Mouse (Mus musculus) testis, postnatal 14 days (tissue): Measurements from ENCODE around the gene Dstyk.

ENCODE experiments used
- DNase-seq: peaks from one replicate; pipeline ENCODE4 v3.0.0; 2021; ENCODE audit warnings: low spot score

Gene Dstyk

DNA sequence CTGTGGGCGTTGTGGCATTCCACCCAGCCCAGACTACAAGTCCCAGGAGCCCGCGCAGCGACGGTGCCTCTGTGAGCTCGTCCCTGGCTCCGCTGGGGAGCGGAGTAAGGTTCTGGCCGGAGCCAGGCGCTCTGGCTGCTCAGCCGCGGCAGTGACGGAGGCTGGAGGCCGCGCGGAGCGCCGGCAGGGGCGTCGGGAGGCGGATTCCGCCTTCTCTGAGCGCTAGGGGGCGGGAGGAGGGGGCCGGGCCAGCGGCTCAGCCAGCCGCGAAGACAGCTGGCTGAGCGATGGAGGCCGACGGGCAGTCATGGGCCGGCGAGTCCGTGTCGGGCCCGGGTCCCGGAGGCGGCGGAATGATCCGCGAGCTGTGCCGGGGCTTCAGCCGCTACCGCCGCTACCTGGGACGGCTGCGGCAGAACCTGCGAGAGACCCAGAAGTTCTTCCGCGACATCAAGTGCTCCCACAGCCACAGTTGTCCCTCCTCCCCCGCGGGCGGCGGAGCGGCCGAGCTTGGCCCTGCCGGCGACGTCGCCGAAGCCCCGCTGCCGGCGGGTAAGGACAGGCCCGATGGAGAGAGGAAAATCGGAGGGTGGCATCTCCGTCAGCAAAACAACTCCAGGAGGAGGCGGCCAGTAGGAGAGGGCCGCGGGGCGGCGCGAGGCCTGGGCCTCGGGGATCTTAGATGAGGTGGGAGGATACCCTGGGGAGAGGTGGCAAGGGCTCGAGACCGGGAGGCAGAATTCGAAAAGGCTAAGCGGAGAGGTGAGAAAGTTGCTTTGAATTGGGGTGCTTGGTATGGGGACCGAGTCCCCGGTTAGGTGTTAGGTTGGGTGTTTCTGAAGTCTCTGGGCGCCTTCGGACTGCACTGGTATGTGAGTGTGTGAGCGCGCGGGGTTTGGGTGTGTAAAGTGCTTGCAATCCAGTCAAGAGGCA lies at the start of gene Dstyk:
Dstyk (plus strand) TSS at position 237 of the 933 bp plus-strand sequence.
- DNase-seq: peak; percentile 94

GRCm38 (mm10) chr1:132367692-132368506 lies 49.5 kb upstream of the Dstyk start:
- DNase-seq: peak; percentile 60

DNA sequence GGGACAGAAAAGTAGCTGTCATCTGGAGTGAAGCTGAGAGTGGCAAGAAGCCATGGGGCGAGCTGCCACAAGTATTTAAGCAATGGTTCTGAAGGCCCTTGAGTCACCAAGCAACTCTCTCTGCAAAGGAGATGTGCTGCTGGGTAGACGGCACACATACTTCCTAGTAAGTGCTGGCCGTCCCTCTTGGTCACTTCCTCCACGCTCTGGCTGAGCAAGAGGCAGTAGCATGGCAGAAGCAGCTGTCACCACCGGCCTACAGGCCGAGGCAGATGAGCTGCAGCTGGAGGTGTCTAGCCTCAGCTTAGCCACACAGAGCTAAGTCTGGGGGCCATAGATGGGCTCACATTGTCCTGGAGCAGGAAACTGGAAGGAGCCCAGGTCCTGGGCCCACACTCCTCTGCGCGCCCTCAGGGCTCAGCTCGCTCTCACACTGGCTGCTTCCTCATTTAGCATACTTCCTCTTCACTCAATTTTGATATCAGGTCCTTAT lies 46.6 kb upstream of the Dstyk start:
- DNase-seq: no peak

GRCm38 (mm10) chr1:132371298-132372081 lies 45.9 kb upstream of the Dstyk start:
- no peak for DNase-seq

GRCm38 (mm10) chr1:132372354-132372753 lies 45.0 kb upstream of the Dstyk start:
- no peak for DNase-seq

DNA sequence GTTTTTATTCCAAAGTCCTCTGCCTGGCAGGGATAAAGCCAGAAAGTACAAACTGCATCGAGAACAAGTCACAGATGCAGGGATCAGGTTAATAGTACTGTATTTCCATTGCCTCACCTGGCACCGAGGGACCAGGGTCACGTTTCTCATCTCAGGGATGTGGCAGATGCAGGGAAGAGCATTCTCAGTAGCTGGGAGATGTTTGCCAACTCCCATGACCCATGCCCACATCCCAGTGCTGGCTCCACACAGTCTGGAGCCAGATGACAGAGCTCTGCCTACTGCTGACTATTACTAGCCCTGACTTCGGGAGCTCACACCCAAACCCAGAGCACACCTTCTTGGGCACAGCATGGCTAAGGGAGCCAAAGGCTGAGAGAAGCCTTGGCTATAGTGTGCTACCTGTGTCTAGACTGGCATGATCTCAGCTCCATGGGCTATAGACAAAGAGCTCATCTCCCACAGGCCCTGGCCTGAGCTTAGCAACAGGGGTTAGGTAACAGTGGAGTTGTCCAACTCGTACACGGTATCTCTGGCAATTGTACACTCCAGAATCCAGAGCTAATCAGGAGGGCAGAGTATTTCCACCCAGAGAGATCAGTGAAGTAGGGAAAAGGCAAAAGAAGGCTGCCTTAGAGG lies 44.3 kb upstream of the Dstyk start:
- no peak for DNase-seq

DNA sequence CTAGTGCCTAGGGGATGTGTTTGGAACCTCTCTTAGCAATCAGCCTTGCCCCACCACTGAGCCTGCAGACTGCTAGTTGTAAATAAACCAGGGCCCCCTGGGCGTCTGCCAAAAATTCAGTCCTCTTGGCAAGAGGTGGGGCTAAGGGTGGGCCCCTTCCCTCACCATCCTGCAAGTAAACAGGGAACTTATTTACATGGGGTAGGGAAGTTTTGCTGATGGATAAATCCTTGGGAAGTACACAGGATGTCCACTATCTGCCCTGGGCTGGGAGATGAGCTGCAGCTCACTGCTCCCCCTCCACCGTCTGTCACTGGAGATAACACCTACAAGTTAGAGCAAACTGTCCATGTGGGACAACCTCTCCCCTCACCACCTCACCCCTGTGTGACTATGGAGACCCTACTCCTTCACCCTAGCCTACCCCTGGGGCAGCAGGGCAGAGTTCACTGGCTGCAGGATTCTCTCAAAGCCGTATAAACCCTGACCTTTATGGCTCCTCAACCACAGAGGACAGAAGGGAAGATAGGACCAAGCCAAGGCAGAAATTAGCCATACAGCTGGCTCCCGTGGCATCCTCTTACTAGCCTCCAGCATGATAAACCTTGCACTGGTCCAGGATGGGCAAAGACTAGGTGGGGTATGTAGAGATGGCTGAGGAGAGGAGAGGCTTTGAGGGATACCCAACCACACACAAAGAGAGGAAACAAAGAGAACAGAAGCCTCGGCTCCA lies 43.0 kb upstream of the Dstyk start:
- no peak for DNase-seq

- DNase-seq: no peak
Observed at GRCm38 (mm10) chr1:132374873-132375244, 42.5 kb upstream of the Dstyk start.

DNA sequence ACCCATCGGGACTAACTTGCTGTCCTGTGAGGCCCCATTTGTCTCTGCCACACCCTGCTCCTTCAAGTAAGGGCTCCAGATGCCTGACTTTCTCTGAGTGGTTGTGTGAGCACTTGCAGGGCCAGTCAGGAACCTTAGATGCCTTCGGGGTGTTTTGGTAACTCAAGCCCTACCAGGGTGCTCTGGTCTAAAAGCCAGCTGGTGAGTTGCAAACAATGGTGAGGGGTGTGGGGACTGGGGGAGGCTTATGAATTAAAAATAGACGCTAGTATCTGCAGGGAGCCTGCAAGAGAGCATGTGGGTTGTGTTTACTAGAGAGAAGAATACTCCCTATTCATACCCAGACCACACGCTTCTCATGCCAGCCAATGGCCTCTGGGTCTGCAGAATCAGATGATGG lies 42.1 kb upstream of the Dstyk start:
- no peak for DNase-seq

GRCm38 (mm10) chr1:132376211-132377054 lies 40.9 kb upstream of the Dstyk start:
- DNase-seq: no peak

- DNase-seq: no peak
Observed at GRCm38 (mm10) chr1:132377055-132377365, 40.3 kb upstream of the Dstyk start.

- no peak for DNase-seq
Observed at GRCm38 (mm10) chr1:132377811-132378210, 39.5 kb upstream of the Dstyk start.

GRCm38 (mm10) chr1:132380550-132381100 lies 36.7 kb upstream of the Dstyk start:
- DNase-seq: no peak

GRCm38 (mm10) chr1:132381929-132382328 lies 35.4 kb upstream of the Dstyk start:
- no peak for DNase-seq

- no peak for DNase-seq
Observed at GRCm38 (mm10) chr1:132384001-132384554, 33.3 kb upstream of the Dstyk start.

- DNase-seq: no peak
Observed at GRCm38 (mm10) chr1:132385266-132385665, 32.1 kb upstream of the Dstyk start.

GRCm38 (mm10) chr1:132385711-132386110 lies 31.6 kb upstream of the Dstyk start:
- no peak for DNase-seq

- no peak for DNase-seq
Observed at GRCm38 (mm10) chr1:132386266-132386665, 31.1 kb upstream of the Dstyk start.

DNA sequence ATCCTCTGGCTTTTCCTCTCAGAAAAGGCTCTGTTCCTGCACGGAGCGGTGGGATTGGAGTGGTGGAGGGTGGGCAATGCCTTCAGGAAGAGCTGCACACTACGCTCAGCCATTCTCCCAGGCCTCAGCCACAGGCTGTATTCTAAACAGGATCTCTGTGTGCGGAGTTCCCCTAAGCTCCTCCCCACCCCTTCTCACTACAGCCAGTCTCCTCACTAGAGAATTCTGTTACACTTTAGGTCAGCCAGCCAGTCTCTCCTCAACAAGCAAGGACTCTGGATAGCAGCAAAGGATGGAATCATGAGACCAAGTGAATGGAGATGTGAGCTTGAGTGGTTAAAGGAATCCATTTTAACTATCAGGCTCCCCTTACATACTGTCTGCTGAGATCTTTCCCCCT lies 29.4 kb upstream of the Dstyk start:
- DNase-seq: no peak
